Mouse (Mus musculus): ENCODE results near the gene Ror2. TPM values are rescaled to one million over a fixed set of nuclear protein-coding genes. Genes with fewer than 3 reads are reported as not detected.
A peak's percentile ranks its signal among the peaks of the same experiment; 100 is the strongest.

Ror2 gene
- total RNA-seq, 2 experiments from 2014 or later = 4.4 to 5.4 TPM

DNA sequence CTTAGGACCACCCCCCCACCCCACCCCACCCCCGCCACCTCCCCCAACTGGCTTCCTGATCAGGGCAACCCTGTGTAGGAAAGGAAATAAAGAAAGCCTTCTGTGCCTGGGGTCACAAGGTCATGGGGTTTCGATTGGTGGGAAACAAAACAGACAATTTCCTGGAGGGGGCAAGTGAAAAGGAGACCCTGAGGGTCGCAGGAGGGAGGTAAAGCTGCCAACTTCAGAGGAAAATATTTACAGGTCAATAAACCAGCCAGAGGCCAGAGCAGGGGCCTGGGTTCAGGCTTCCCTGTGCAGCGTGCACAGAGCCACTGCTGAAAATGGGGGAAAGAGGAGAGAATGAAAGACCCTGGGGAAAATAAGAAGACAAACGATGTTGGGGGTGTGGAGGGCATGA is 142.8 kb downstream of the Ror2 start:
- intact Hi-C loops (cut with DNase I) = no loop called here
- DNase-seq = no peak

DNA sequence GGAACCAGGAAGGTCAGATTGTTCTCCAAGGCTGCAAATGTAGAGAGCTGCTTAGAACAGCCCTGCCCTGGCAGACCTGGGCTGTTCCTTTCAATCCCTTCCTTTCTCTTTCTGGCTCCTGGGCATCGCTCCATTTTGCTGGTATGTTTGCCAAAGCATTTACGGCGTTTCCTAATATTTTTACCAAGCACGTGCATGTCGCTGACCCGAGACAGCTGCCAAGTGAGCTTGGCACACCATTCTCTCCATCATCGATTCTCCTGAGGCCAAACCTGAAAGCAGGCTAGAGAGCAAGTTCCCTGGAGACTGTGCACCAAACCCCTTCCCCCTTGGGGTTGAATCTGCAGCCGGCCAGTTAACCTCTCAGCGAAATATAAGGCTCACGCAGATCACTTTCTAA is 143.7 kb downstream of the Ror2 start:
- intact Hi-C loops (cut with DNase I) = no loop called here

GRCm38 (mm10) chr13:53140298-53140697 is 145.6 kb downstream of the Ror2 start:
- DNase-seq = no peak
- intact Hi-C loops (cut with DNase I) = no loop called here

More for the DNA sequence above, 143.7 kb downstream of the Ror2 start:
- DNase-seq = peak; percentile 24

- no peak for DNase-seq
- intact Hi-C loops (cut with DNase I) = no loop called here
These were observed 155.4 kb downstream of the Ror2 start for GRCm38 (mm10) chr13:53130567-53130966.

- DNase-seq = no peak
- intact Hi-C loops (cut with DNase I) = no loop called here
These were observed 155.9 kb downstream of the Ror2 start for GRCm38 (mm10) chr13:53130032-53130431.

DNA sequence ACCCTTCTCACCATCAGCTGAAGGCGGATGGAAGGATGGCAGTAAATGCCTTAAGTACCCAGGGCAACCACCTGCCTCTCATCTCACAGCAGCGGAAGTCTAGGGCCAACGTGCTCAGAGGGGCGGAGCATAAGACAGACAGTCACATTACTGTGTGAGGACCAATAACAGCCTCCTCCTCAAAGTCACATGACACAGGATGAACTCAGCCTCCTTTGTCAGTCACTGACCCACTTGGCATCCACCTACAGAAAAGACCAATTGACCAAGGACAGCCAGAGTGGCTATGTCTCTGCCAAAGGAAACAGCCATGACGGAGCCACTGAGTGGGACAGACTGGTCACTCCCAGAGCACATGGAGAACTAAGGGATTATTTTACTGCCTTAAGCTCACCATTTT is 160.3 kb downstream of the Ror2 start:
- no peak for DNase-seq
- intact Hi-C loops (cut with DNase I) = no loop called here

DNA sequence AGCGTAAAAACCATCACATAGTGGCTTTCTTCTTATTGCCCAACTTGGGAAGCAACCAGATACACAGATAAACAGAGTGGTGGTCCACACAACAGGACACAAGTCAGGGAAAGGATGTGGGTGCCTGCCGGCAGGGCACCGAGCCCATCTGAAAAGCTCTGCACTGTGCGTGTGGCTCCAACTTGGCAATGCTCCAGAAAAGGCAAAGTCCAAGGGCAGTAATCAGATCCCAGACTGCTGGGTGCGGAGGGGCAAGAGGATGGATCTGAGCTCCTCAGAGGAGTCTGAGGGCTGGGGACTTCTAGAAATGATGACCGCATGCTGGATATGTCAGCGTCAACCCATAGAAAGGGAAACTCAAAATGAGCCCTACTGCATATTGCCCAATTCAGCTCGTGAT is 163.8 kb downstream of the Ror2 start:
- intact Hi-C loops (cut with DNase I) = loop anchor here (5.0 kb wide), 1 partner anchor 165 kb away; the partner anchor contains the start of gene Ror2
- peak; percentile 37 for DNase-seq

GRCm38 (mm10) chr13:53120906-53121305 is 165.0 kb downstream of the Ror2 start:
- DNase-seq = peak; percentile 54
- intact Hi-C loops (cut with DNase I) = loop anchor here (5.0 kb wide), 1 partner anchor 166 kb away; the partner anchor contains the start of gene Ror2

GRCm38 (mm10) chr13:53119586-53120426 is 166.1 kb downstream of the Ror2 start:
- peak; percentile 94 for DNase-seq
- intact Hi-C loops (cut with DNase I) = loop anchor here (5.0 kb wide), 2 partner anchors 167 to 237 kb away; partner anchors contain the start of gene Ror2

GRCm38 (mm10) chr13:53118398-53118797 is 167.5 kb downstream of the Ror2 start:
- intact Hi-C loops (cut with DNase I) = loop anchor here (5.0 kb wide), 1 partner anchor 239 kb away; no protein-coding TSS in a partner anchor
- DNase-seq = no peak

GRCm38 (mm10) chr13:53117921-53118320 is 168.0 kb downstream of the Ror2 start:
- peak; percentile 51 for DNase-seq
- intact Hi-C loops (cut with DNase I) = loop anchor here (5.0 kb wide), 1 partner anchor 239 kb away; no protein-coding TSS in a partner anchor

GRCm38 (mm10) chr13:53110249-53110578 is 175.7 kb downstream of the Ror2 start:
- no peak for DNase-seq
- intact Hi-C loops (cut with DNase I) = no loop called here

DNA sequence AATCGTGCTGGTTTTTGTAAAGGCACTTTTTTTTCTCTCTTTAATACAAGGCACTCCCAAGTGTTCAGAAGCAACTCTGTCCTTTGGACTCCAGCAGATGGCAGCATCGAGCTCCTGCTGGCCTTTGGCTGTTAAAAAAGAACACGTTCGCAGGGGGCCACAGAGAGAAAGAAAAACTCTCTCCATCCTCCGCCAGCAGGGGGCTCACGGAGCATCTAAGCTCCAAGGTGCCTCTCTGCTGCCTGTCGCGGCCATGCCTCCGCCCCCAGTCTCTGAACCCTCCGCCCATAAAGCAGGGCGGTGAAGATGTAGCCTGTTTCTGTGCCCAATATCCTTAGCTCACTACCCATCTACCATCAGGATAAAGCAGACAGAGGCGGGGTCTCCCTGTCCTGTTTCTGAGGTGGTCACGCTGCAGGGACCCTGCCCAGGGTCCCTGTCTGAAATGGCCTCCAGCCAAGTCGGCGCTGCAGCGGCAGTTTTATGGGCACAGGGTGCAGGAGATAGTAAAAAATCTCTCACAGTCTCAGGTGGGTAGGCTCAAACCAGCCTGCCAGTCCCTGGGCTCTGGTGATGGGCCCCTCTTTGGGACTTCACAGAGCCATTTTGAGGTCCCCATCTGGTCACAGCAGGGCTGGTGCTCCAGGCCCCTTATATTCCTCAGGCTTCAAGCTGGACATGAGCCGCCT is 176.2 kb downstream of the Ror2 start:
- intact Hi-C loops (cut with DNase I) = no loop called here
- DNase-seq = peak; percentile 98

GRCm38 (mm10) chr13:53106676-53107075 is 179.2 kb downstream of the Ror2 start:
- intact Hi-C loops (cut with DNase I) = no loop called here
- no peak for DNase-seq

GRCm38 (mm10) chr13:53099771-53100682 is 185.9 kb downstream of the Ror2 start:
- no peak for DNase-seq
- intact Hi-C loops (cut with DNase I) = loop anchor here (5.0 kb wide), 1 partner anchor 118 kb away; the partner anchor contains the start of gene Nfil3

- intact Hi-C loops (cut with DNase I) = loop anchor here (2.0 to 5.0 kb wide), 2 partner anchors 114 to 438 kb away; partner anchors contain the start of gene Nfil3
- peak; percentile 75 for DNase-seq
These were observed 189.3 kb downstream of the Ror2 start for GRCm38 (mm10) chr13:53096615-53097014.

GRCm38 (mm10) chr13:53095222-53095621 is 190.7 kb downstream of the Ror2 start:
- intact Hi-C loops (cut with DNase I) = loop anchor here (5.0 kb wide), 1 partner anchor 113 kb away; the partner anchor contains the start of gene Nfil3
- DNase-seq = no peak

- intact Hi-C loops (cut with DNase I) = loop anchor here (5.0 kb wide), 1 partner anchor 112 kb away; the partner anchor contains the start of gene Nfil3
- no peak for DNase-seq
These were observed 191.3 kb downstream of the Ror2 start for GRCm38 (mm10) chr13:53094658-53095057.

DNA sequence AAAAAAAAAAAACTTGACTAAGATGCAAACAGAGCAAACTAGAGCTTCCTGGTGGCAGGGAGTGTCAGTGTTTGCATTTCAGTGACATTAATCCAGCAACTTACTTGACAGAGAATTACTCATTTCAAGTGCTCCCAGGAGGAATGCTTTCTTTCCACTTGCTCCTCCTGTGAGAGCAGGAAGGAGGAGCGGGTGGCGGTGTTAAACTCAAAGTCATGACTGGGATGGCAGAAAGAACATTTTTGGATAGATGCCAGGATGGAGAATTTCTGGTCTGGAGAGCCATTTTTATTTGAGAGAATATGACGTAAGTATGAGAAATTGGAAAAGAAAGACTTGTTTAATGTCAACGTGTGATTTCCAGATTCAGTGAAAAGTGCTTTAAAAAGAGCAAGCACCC is 192.5 kb downstream of the Ror2 start:
- DNase-seq = no peak
- intact Hi-C loops (cut with DNase I) = no loop called here

DNA sequence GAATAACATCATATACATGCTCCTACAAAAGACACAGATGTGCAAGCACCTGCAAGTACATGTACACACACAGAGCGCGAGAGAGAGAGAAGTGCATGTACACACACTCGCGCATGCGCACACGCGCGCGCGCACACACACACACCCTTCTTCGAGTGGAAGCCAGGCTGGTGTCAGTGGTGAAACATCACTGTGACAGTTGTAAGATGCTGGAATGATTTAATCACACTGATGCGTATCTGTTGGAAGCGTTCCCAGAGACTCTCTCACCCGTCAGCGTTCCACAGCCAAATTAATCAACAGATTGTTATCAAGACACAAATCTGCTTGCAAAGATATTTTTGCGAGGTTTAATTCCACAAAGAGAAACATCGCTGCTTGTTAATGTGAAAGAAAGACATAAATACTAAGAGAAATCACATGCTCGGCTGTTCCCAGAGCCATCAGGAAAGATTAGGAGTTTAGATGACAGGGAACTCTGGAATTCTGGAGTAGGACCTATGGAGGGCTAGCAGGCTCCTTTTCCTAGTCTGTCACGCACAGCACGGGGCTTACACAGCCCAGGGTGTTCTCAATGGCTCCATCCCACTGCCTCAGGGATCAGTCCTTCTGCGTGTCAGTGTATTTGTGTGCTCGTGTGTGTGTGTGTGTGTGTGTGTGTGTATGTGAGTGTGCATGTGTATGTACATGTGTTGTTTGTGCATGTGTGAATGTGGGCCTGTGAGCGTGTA is 199.2 kb downstream of the Ror2 start:
- intact Hi-C loops (cut with DNase I) = no loop called here
- no peak for DNase-seq
